ENCODE assay signal across 22 mouse cellular contexts in the genomic region with DNA sequence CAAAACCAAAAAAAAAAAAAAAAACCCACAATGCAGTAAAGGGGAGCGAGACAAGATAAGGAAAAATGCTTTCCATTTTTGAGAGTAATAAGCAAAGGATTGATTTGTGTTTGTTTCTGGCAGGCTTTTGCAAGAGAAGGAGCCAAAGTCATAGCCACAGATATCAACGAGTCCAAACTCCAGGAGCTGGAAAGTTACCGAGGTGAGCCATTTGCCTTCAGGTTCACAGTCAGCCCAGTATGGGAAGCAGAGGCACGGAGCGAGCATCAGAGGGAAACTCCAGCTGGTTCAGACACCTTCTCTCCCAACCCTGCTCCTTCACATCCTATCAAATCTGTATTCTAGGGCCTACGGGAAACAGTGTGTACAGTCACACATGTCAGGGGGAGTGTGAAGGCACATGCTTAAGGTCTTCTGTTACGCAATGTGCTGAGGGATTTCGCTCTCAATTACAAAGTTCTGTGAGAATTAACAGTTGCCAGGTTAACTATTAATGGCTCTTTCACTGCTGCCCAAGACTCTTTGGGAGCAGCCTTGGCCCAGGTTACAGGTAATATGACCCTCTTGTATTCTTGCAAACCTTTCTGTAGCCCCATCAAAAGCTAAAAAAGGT. TPM values are rescaled to one million over a fixed set of nuclear protein-coding genes. Genes with fewer than 3 reads are reported as not detected.
DNase-seq lines count a peak whose midpoint lies in the region; ATAC-seq and TF ChIP-seq lines count a peak whose summit lies in the region.
"Had no signal": no experiment of that assay in that cellular context is flagged by ENCODE, and none has a peak within 500 bp of the region (broad histone marks: within the 10 kb centered on the region; RNA-seq: fewer than 3 reads in every experiment).

No protein-coding gene starts in this region.

- no peak for ATAC-seq in lung, postnatal 0 days
- ATAC-seq: forebrain, embryonic 13.5 days; hindbrain, postnatal 0 days; midbrain, embryonic 15.5 days had no signal

- no peak for TF ChIP-seq EP300 in lung, postnatal 0 days (IDR thresholded peaks at IDR 0.05)

- no peak overlapping the region for H3K9ac ChIP-seq in lung, postnatal 0 days (replicated peaks; ENCODE audit: low read depth)
- H3K9ac ChIP-seq: forebrain, embryonic 13.5 days; liver, embryonic 13.5 days; midbrain, embryonic 15.5 days had no signal

- TF ChIP-seq CTCF in lung, postnatal 0 days (IDR thresholded peaks at IDR 0.05) = no peak
- no peak for TF ChIP-seq CTCF in layer of hippocampus, adult 2 months (conservative IDR thresholded peaks at IDR 0.05)

- H3K9me3 ChIP-seq in lung, postnatal 0 days (ENCODE audit: low read length) = no peaks in the 10 kb centered on the region
- H3K9me3 ChIP-seq: forebrain, embryonic 13.5 days; heart, embryonic 10.5 days; hindbrain, embryonic 10.5 days; liver, embryonic 13.5 days; midbrain, embryonic 15.5 days had no signal

- H3K4me3 ChIP-seq in lung, postnatal 0 days (ENCODE audit: low read depth, low read length) = no peak overlapping the region
- H3K4me3 ChIP-seq in layer of hippocampus, adult 2 months = no peak overlapping the region
- H3K4me3 ChIP-seq: forebrain, embryonic 13.5 days; heart, embryonic 10.5 days; hindbrain, embryonic 10.5 days; liver, embryonic 13.5 days; midbrain, embryonic 15.5 days; myocyte had no signal

- no peaks in the 10 kb centered on the region for H3K4me1 ChIP-seq in lung, postnatal 0 days (ENCODE audit: insufficient read depth, low read depth, low read length)
- H3K4me1 ChIP-seq: forebrain, embryonic 13.5 days; heart, embryonic 10.5 days; hindbrain, embryonic 10.5 days; liver, embryonic 13.5 days; midbrain, embryonic 15.5 days had no signal

- DNase-seq in heart, adult 11 months = peak; percentile 51
- DNase-seq in heart, adult 18-20 months = no peak
- peak; percentile 18 for DNase-seq in lung, postnatal 0 days (ENCODE audit: low spot score)
- no peak for DNase-seq in lung, postnatal 14 days
- peak; percentile 55 to 75 for DNase-seq in kidney, postnatal 25 days
- DNase-seq in spleen, adult 18-20 months = no peak
- DNase-seq in cerebellum, adult 9-10 months = no peak
- no peak for DNase-seq in layer of hippocampus, adult 2 months (ENCODE audit: low spot score in 2 of 2)
- DNase-seq: adrenal gland, adult 2 months; cerebellum, adult 8-10 months; gastrocnemius, postnatal 36 days; liver, embryonic 13.5 days; lung, postnatal 36 days had no signal

- H3K36me3 ChIP-seq in lung, postnatal 0 days (ENCODE audit: insufficient read depth, low read length) = no peaks in the 10 kb centered on the region
- H3K36me3 ChIP-seq: heart, embryonic 10.5 days; hindbrain, embryonic 10.5 days; liver, embryonic 13.5 days; midbrain, embryonic 15.5 days had no signal

- WGBS in lung, postnatal 0 days = 59% methylated on average over 8 of the region's 8 CpGs

- H3K27ac ChIP-seq in lung, postnatal 0 days (ENCODE audit: low read length) = no peak overlapping the region
- no peak overlapping the region for H3K27ac ChIP-seq in layer of hippocampus, adult 2 months
- H3K27ac ChIP-seq: forebrain, embryonic 13.5 days; heart, embryonic 10.5 days; hindbrain, embryonic 10.5 days; hindbrain, postnatal 0 days; liver, embryonic 13.5 days; midbrain, embryonic 15.5 days had no signal

- H3K4me2 ChIP-seq in lung, postnatal 0 days (replicated peaks; ENCODE audit: low read depth, low read length) = no peak overlapping the region
- H3K4me2 ChIP-seq: forebrain, embryonic 13.5 days; liver, embryonic 13.5 days; midbrain, embryonic 15.5 days had no signal

- no peaks in the 10 kb centered on the region for H3K27me3 ChIP-seq in lung, postnatal 0 days (replicated peaks; ENCODE audit: insufficient read depth, low read length)
- H3K27me3 ChIP-seq: forebrain, embryonic 13.5 days; liver, embryonic 13.5 days; midbrain, embryonic 15.5 days had no signal

RNA-seq across cellular contexts. Expression of a gene that starts 7.2 kb away (rescaled TPM):
- 1 to 10 TPM; 3.2 to 4.6 TPM for total RNA-seq in heart, adult 18-20 months (2021)
- polyA plus RNA-seq in lung, postnatal 0 days (2015; fragmentation: Nextera tagmentation; extraction: Ambion mirVana) = 5.8 and 5.9 TPM in 2 replicates
- 1 to 10 TPM; 4.7 to 5.3 TPM for total RNA-seq in layer of hippocampus, adult 2 months (2021)
- total RNA-seq: megakaryocyte-erythroid progenitor cell, adult 5-6 weeks had no signal

RNA-seq across cellular contexts. Expression of a gene that starts 19.3 kb away (rescaled TPM):
- total RNA-seq in heart, adult 18-20 months (2021) = under 1 TPM; 0.18 to 0.35 TPM
- 0.26 and 0.57 TPM in 2 replicates for polyA plus RNA-seq in lung, postnatal 0 days (2015; fragmentation: Nextera tagmentation; extraction: Ambion mirVana)
- total RNA-seq in layer of hippocampus, adult 2 months (2021) = 1 to 10 TPM; 2.9 to 3.2 TPM
- total RNA-seq: gastrocnemius, postnatal 36 days had no signal

RNA-seq across cellular contexts. Expression of a gene that starts 59.6 kb away (rescaled TPM):
- total RNA-seq in heart, adult 18-20 months (2021) = under 1 TPM; 0.69 to 0.92 TPM
- 0.26 and 0.31 TPM in 2 replicates for polyA plus RNA-seq in lung, postnatal 0 days (2015; fragmentation: Nextera tagmentation; extraction: Ambion mirVana)
- total RNA-seq in layer of hippocampus, adult 2 months (2021) = not detected
- total RNA-seq: common myeloid progenitor, adult 5-6 weeks; gastrocnemius, postnatal 36 days; hindbrain, postnatal 0 days; megakaryocyte-erythroid progenitor cell, adult 5-6 weeks had no signal
- polyA plus RNA-seq: forebrain, embryonic 13.5 days; hindbrain, embryonic 10.5 days; hindbrain, postnatal 0 days; liver, embryonic 13.5 days; midbrain, embryonic 15.5 days; myocyte; neural tube, embryonic 14.5 days had no signal

Comparison
In these comparisons a context has a peak if more than half of its experiments do, and no peak if none do; other contexts are left out.
1. DNase-seq: peak in heart, adult 11 months (single experiment), lung, postnatal 0 days (single experiment) and kidney, postnatal 25 days (2 of 2); none in heart, adult 18-20 months (0 of 2), lung, postnatal 14 days (single experiment), spleen, adult 18-20 months (0 of 2), cerebellum, adult 9-10 months (single experiment) and layer of hippocampus, adult 2 months (0 of 2).